Mouse (Mus musculus): ENCODE data around the gene Arhgap15. TPM values are rescaled to one million over a fixed set of nuclear protein-coding genes. Genes with fewer than 3 reads are reported as not detected.

Gene Arhgap15
- polyA plus RNA-seq, 1 experiment from 2014 or later, result not detected

DNA sequence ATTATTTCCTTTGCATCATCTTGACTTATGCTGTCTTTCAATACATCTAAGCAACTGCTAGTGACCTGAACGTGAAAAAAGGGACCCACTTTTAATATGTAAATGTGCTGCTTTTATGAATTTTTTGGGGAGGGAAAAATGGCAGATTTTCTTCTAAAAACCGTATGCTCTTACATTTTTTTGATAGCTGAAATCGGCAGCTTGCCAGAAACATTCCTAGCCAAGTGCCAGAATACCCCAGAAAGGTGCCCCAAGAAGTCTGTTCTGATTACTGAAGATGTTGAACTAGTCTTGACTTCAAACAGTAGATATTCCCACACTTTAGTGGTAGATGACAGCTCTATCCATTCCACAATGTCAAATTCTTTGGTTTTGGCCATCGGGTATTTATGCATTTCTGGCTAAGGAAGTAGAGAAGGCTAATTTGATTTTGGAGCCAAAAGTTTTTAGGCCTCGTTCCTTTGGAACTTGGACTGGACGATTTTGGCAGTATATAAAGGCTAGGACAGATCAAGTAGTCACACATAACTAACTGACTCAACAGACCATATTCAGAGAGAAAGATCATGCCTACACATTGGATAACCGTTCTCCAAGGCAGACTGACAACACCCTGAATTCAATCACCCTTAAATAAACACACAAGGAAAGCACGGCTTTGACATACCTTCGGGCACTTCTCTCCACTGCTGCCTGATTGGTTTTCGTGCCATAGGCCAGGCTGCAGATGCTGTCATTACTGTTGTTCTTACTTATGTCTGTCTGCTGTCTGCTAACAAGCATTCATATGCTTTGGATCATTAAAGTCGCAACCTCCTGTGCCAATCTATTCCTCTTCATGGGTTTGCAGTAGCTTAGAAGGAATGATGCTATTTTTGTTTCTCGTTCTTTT lies 67.5 kb downstream of the Arhgap15 start:
- peaks cover 11% of the 10 kb centered on the region for H3K27me3 ChIP-seq
- no peak for DNase-seq (ENCODE audit: low read depth, low spot score)
- TF ChIP-seq CTCF (IDR thresholded peaks at IDR 0.05), result no peak
- CTCF ChIA-PET, result interaction anchor here (0.5 to 1.4 kb wide), 2 partner anchors 20 to 426 kb away, joined by 3 to 4 read pairs; no protein-coding TSS in a partner anchor
- POLR2A ChIA-PET, result no interaction called here
- in situ Hi-C loops (cut with MboI; ENCODE audit: low pct_unique_long_range_greater_than_20kb), result no loop called here
- no peak for ATAC-seq

DNA sequence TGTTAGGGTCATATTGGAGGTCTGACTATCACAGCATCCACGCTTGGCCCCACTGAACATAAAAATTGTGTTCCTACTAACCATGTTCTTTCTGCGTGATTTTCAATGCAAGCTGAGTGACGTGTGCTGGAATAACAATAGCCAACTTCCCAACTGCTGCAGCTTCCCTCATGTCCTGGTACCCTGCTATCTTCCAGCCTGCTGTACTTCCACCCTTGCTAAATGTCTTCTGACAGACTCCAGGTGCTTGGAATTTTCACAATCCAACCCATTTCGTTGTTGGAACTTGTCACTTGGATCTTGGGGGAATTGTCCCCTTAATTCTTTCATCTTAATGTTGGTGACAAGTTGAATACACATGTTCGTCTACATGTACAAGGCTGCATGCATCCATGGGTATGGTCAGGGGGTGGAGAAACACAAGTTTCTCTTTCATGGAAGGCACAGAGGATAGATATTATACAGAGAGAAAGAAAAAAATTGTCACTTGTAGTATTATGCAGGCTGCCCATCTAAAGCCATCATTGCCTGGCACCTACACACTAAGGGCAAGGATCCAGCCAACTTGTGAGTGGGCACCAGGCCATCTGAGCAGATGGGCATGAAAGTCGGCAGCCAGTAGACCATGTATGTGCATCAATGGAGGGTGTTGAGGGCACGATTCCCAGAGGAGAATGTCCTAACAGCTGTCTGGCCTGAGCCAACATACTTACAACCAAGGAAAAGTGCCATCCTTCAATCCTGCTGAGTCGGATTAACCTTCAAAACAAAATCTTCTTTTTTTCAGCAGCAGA lies 68.4 kb downstream of the Arhgap15 start:
- in situ Hi-C loops (cut with MboI; ENCODE audit: low pct_unique_long_range_greater_than_20kb), result no loop called here
- ATAC-seq (no peak), DNase-seq (ENCODE audit: low read depth, low spot score) (no peak)
- peaks cover 11% of the 10 kb centered on the region for H3K27me3 ChIP-seq
- ChIA-PET CTCF (interaction anchor here (1.4 kb wide), 1 partner anchor 20 kb away, joined by 4 read pairs; no protein-coding TSS in a partner anchor), POLR2A (no interaction called here)
- TF ChIP-seq CTCF (IDR thresholded peaks at IDR 0.05), result no peak

DNA sequence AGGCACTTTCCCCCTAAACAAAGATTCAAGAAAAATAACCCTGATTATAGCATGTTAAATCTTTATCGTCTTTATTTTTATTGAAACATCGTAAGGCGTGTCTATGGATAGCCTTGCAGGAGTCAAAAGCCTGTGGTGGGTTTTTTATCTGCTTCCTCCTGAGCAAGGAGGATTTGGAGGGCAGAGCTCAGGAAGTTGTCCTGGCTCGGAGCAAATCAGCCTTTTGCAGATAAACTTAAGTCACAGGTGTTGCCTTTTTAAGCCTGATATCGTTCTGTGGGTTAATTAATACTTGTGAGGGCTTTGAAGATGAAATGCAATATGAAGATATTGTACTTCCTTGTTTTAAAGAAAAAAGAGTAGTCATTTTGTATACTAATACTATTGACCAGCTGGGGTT lies 87.3 kb downstream of the Arhgap15 start:
- CTCF ChIA-PET, result interaction anchor here (1.0 kb wide), 1 partner anchor 10 kb away, joined by 3 read pairs; no protein-coding TSS in a partner anchor
- TF ChIP-seq CTCF (IDR thresholded peaks at IDR 0.05), result no peak
- H3K27me3 ChIP-seq, result no peaks in the 10 kb centered on the region
- POLR2A ChIA-PET, result no interaction called here
- in situ Hi-C loops (cut with MboI; ENCODE audit: low pct_unique_long_range_greater_than_20kb), result no loop called here
- no peak for ATAC-seq
- DNase-seq (ENCODE audit: low read depth, low spot score), result no peak

DNA sequence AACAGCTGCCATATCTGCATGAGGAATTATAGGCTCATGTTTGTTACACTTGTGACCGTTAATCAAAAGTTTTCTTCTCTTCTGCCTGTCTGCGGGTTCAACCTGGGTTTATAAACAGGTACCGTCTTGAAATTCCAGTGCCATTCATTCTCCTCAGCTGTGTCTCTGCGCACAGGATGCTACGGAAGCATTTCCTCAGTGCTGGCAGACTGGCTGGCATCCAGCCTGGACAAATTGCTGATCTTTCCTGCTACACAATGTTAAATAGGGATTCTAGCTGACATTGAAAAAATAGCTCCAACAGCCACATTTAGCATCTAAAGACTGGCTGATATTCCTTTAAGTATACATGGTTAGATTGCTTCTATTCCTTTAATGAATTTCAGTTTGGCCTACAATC lies 93.0 kb downstream of the Arhgap15 start:
- no peak for TF ChIP-seq CTCF (IDR thresholded peaks at IDR 0.05)
- ChIA-PET CTCF (no interaction called here), POLR2A (no interaction called here)
- in situ Hi-C loops (cut with MboI; ENCODE audit: low pct_unique_long_range_greater_than_20kb), result no loop called here
- DNase-seq (ENCODE audit: low read depth, low spot score) (no peak), ATAC-seq (no peak)
- H3K27me3 ChIP-seq, result no peaks in the 10 kb centered on the region

DNA sequence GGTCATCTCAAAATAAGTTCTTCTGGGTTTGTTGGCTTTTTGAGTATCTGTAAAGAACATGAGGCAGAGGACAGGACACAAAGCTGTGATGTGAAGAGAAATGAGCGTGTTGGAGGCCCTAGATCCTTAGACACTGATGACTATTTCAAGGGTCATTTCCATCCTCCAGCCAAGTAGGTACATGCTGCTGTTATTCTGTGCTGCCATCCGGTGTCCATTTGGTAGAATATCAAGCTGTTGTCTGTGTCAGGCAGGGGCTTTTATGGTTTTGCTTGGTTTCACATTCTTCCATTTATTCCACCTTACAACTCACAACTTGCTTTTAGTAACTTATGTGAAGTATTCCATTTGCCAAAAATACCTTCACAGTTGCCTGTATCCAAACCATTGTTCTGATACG lies 102.6 kb downstream of the Arhgap15 start:
- DNase-seq (ENCODE audit: low read depth, low spot score) (no peak), ATAC-seq (no peak)
- ChIA-PET CTCF (no interaction called here), POLR2A (no interaction called here)
- in situ Hi-C loops (cut with MboI; ENCODE audit: low pct_unique_long_range_greater_than_20kb), result no loop called here
- no peaks in the 10 kb centered on the region for H3K27me3 ChIP-seq
- TF ChIP-seq CTCF (IDR thresholded peaks at IDR 0.05), result peak; percentile 18

DNA sequence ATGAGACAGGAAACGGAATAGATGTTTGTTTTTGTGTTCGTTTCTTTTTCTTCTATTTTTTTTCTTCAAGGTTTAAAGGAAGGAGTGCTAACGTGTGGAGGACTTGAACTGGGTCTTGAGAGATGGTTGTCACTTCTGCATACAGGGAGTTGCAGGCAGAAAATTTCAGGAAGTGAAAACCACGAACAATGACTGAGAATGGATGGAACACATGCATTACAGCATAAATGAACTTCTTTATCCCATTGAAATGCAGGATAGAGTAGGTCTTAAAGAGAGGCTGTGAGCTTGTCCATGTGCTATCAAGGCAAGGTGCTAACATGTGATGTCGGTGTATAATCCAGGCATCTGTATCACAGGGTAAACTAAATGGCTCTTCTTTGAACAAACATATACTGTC lies 114.1 kb downstream of the Arhgap15 start:
- DNase-seq (ENCODE audit: low read depth, low spot score), result no peak
- ChIA-PET POLR2A (no interaction called here), CTCF (no interaction called here)
- no peak for TF ChIP-seq CTCF (IDR thresholded peaks at IDR 0.05)
- in situ Hi-C loops (cut with MboI; ENCODE audit: low pct_unique_long_range_greater_than_20kb), result no loop called here
- ATAC-seq, result no peak
- no peaks in the 10 kb centered on the region for H3K27me3 ChIP-seq

DNA sequence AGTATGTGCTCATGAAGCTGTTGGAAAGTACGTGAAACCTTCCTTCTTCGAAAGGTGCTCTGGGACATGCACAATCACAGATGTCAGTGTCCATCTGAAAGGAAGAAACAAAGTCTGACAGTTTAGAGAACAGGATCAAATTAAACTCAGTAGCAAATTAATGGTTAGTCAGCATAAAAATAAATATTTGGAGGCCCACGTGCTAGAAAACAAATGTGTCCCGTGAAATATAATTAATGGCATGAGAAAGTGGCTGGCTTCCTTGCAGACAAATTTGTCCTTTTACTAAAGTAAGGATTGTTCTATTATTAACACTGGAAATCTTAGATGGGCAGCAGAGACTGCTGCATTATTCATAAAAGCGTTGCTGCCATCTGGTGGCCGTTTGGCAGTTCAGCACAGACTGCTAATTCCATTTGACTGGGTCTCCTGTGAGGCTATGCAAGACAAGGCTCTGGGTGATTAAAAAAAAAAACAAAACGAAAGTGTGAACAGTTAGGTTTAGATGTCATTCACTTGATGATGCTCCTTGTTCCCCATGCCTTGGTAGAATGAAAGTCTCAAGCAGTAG lies 153.9 kb downstream of the Arhgap15 start:
- ChIA-PET CTCF (no interaction called here), POLR2A (no interaction called here)
- peak; percentile 96 for ATAC-seq
- peaks cover 27% of the 10 kb centered on the region for H3K27me3 ChIP-seq
- peak; percentile 9 for DNase-seq (ENCODE audit: low read depth, low spot score)
- in situ Hi-C loops (cut with MboI; ENCODE audit: low pct_unique_long_range_greater_than_20kb), result no loop called here
- TF ChIP-seq CTCF (IDR thresholded peaks at IDR 0.05), result peak; percentile 90

DNA sequence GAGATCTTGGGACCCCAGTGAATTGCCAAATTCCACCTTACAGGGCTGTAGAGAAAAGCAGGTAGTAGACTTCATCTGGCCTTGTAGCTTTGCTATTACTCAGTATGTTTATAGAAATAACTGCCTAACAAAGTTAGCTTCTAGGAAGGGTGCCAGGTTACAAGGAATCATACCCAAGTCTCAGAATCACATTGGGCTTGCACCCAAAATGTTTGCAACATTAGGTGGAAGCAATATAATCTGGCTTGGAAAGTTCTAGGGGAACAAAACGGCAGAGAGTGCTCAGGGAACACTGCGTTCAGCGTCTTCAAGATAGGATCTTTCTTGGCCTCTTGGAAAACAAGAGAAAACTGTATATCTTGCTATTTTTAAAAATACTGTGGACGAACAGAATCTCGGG lies 158.9 kb downstream of the Arhgap15 start:
- CTCF ChIA-PET, result no interaction called here
- no peak for TF ChIP-seq CTCF (IDR thresholded peaks at IDR 0.05)
- DNase-seq (ENCODE audit: low read depth, low spot score) (no peak), ATAC-seq (no peak)
- in situ Hi-C loops (cut with MboI; ENCODE audit: low pct_unique_long_range_greater_than_20kb), result loop anchor here (5.0 kb wide), 1 partner anchor 185 kb away; no protein-coding TSS in a partner anchor
- H3K27me3 ChIP-seq, result peaks cover 34% of the 10 kb centered on the region
- POLR2A ChIA-PET, result no interaction called here

DNA sequence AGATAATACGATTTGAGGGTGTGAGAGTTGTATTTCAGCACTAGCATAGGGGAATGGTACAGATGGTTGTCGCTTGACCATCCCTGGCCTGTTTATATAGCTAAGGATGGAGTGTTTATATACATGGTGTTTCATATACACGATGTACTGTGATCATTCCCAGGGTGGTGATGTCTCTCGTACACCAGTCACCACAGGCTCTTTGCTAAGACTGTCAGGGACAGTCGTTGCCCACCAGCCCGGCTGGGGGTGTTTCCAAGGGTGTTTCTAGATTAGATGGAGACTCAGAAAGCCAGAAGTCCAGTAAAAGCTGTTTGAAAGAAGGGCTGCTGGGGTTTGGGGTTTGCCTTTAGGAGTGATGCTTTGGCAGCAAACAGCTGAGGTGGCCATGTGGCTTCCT lies 165.5 kb downstream of the Arhgap15 start:
- no peak for TF ChIP-seq CTCF (IDR thresholded peaks at IDR 0.05)
- ChIA-PET CTCF (interaction anchor here (1.1 kb wide), 1 partner anchor 10 kb away, joined by 3 read pairs; no protein-coding TSS in a partner anchor), POLR2A (no interaction called here)
- ATAC-seq (no peak), DNase-seq (ENCODE audit: low read depth, low spot score) (no peak)
- peaks cover 21% of the 10 kb centered on the region for H3K27me3 ChIP-seq
- in situ Hi-C loops (cut with MboI; ENCODE audit: low pct_unique_long_range_greater_than_20kb), result no loop called here

DNA sequence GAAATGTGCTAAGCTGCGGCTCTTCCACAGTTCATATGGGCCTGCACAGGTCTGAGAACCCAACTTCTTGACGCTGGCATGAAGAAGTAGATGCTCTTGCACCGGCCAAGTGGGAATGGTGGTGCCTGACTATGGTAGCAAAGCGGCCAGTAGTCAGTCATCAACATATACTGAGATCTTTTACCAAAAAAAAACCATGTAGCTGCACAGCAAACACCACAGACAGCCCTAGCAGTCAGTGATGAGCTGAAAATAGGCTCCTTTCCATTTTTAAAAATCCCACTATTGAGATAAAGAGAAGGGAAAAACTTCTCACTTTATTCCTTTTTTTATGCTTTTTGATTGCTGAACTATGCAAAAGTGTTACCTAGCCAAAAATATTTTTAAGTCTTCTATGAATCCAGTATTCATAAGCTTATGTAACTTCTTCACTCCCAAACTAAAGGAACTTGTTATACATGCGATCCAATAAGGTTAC lies 175.3 kb downstream of the Arhgap15 start:
- H3K27me3 ChIP-seq, result no peaks in the 10 kb centered on the region
- ChIA-PET POLR2A (no interaction called here), CTCF (interaction anchor here (1.6 kb wide), 1 partner anchor 10 kb away, joined by 3 read pairs; no protein-coding TSS in a partner anchor)
- in situ Hi-C loops (cut with MboI; ENCODE audit: low pct_unique_long_range_greater_than_20kb), result no loop called here
- ATAC-seq (no peak), DNase-seq (ENCODE audit: low read depth, low spot score) (no peak)
- no peak for TF ChIP-seq CTCF (IDR thresholded peaks at IDR 0.05)

Data from Patski (cell line).